Comparison of ENCODE assay signal across 18 mouse cellular contexts in genomic region chr1:39976107-39976506, GRCm38 (mm10).
"Had no signal": no experiment of that assay in that cellular context is flagged by ENCODE, and none has a peak within 500 bp of the region (broad histone marks: within the 10 kb centered on the region; RNA-seq: fewer than 3 reads in every experiment).

No protein-coding gene starts in this region.

- H3K4me1 ChIP-seq: limb, embryonic 12.5 days had no signal

- H3K4me3 ChIP-seq: limb, embryonic 12.5 days; limb, embryonic 15.5 days; midbrain, embryonic 12.5 days; midbrain, embryonic 15.5 days; stomach, embryonic 15.5 days had no signal

- H3K9ac ChIP-seq: limb, embryonic 12.5 days; limb, embryonic 15.5 days; liver, embryonic 14.5 days; liver, postnatal 0 days; lung, embryonic 14.5 days; midbrain, embryonic 12.5 days; midbrain, embryonic 15.5 days; stomach, embryonic 15.5 days had no signal

- ATAC-seq: intestine, postnatal 0 days; liver, postnatal 0 days had no signal

- H3K27me3 ChIP-seq: limb, embryonic 12.5 days; limb, embryonic 15.5 days; midbrain, embryonic 12.5 days; midbrain, embryonic 15.5 days; stomach, embryonic 15.5 days had no signal

- H3K9me3 ChIP-seq: limb, embryonic 12.5 days; limb, embryonic 15.5 days; midbrain, embryonic 12.5 days; midbrain, embryonic 15.5 days; stomach, embryonic 15.5 days had no signal

- H3K27ac ChIP-seq: kidney, postnatal 0 days; limb, embryonic 12.5 days; liver, embryonic 14.5 days; macrophage; stomach, embryonic 15.5 days had no signal

- DNase-seq: kidney, adult 2 months; kidney, postnatal 25 days; layer of hippocampus, adult 9-11 months; left cerebral cortex, postnatal 4 days; liver, postnatal 0 days; retina, postnatal 1 day; spleen, adult 18-20 months; thymus, postnatal 25 days had no signal
